Mouse (Mus musculus) embryonic facial prominence, embryonic 14.5 days (tissue): ENCODE results near the gene Il12rb1. TPM values are rescaled to one million over a fixed set of nuclear protein-coding genes. Genes with fewer than 3 reads are reported as not detected.

Experiments used
- ATAC-seq: fragments of 200-750 bp; cut with Nextera tagmentation; 2 replicates; pipeline ENCODE4 v1.8.0; 2017; ENCODE audit warnings: low read depth, moderate number of reproducible peaks, moderate TSS enrichment
- DNase-seq: peaks from one replicate; pipeline ENCODE4 v3.0.0-alpha.2; 2015; ENCODE audit warnings: low spot score
- H3K27ac ChIP-seq: fragments of 300-500 bp; sonication (generic); replicated peaks from 2 replicates; pipeline ENCODE4 v1.5.1; 2014; ENCODE audit warnings: low read depth, mild to moderate bottlenecking, low read length, moderate library complexity
- H3K27me3 ChIP-seq: fragments of 300-500 bp; sonication (generic); replicated peaks from 2 replicates; pipeline ENCODE4 v1.6.1; 2014; ENCODE audit warnings: low read length; ENCODE audit not compliant: control insufficient read depth, insufficient read depth
- H3K36me3 ChIP-seq: fragments of 300-500 bp; sonication (generic); 2 replicates; pipeline ENCODE4 v1.6.1; 2014; ENCODE audit warnings: low read length, mixed read lengths; ENCODE audit not compliant: control insufficient read depth, insufficient read depth
- H3K4me1 ChIP-seq: fragments of 300-500 bp; sonication (generic); 2 replicates; pipeline ENCODE4 v1.6.1; 2014; ENCODE audit warnings: antibody characterized with exemption, low read length; ENCODE audit not compliant: control insufficient read depth, insufficient read depth
- H3K4me2 ChIP-seq: fragments of 300-500 bp; sonication (generic); 2 replicates; pipeline ENCODE4 v1.6.1; 2014; ENCODE audit warnings: low read depth, mild to moderate bottlenecking, low read length, moderate library complexity, mixed read lengths
- H3K4me3 ChIP-seq: fragments of 300-500 bp; sonication (generic); 2 replicates; pipeline ENCODE4 v1.5.1; 2014; ENCODE audit warnings: low read depth, mild to moderate bottlenecking, low read length
- H3K9ac ChIP-seq: fragments of 300-500 bp; sonication (generic); 2 replicates; pipeline ENCODE4 v1.6.1; 2014; ENCODE audit warnings: low read depth, mild to moderate bottlenecking, low read length, moderate library complexity, mixed read lengths
- H3K9me3 ChIP-seq: fragments of 300-500 bp; sonication (generic); 2 replicates; pipeline ENCODE4 v1.6.1; 2016; ENCODE audit warnings: low read length; ENCODE audit not compliant: control insufficient read depth
- WGBS: fragments of 180-500 bp; shearing (Covaris S2); extraction: QIAGEN DNeasy Blood & Tissue Kit; methylation state at CpG from one replicate; pipeline ENCODE4 v1.1.7; 2014; 5-methylcytosine and 5-hydroxymethylcytosine counted together
- polyA plus RNA-seq: library from polyadenylated mRNA; unstranded; fragments of >200 nt; fragmentation: Nextera tagmentation; extraction: Ambion mirVana; gene quantifications from 2 replicates; pipeline ENCODE4 v1.2.1, GENCODE M21; 2014

The Il12rb1 gene
- polyA plus RNA-seq, 1 experiment from 2014 or later = 0.19 TPM

GRCm38 (mm10) chr8:70864712-70865221 lies 56.5 kb downstream of the Il12rb1 start:
- no peaks in the 10 kb centered on the region for H3K9me3 ChIP-seq
- H3K4me2 ChIP-seq = peak overlapping the region; percentile 87
- 4% methylated on average over 24 of the region's 24 CpGs for WGBS
- H3K4me3 ChIP-seq = peak overlapping the region; percentile 42
- DNase-seq (no peak), ATAC-seq (peak; percentile 6)
- H3K36me3 ChIP-seq = 0 out of 2 replicates have a peak, but pooled peaks cover 7% of the 10 kb centered on the region
- H3K9ac ChIP-seq = peak overlapping the region; percentile 63
- H3K27me3 ChIP-seq = peaks cover 21% of the 10 kb centered on the region
- peak overlapping the region; percentile 78 for H3K27ac ChIP-seq
- H3K4me1 ChIP-seq = peaks cover 31% of the 10 kb centered on the region

GRCm38 (mm10) chr8:70865350-70866000 lies 57.2 kb downstream of the Il12rb1 start:
- Histone ChIP-seq H3K4me1 (peaks cover 31% of the 10 kb centered on the region), H3K9me3 (no peaks in the 10 kb centered on the region)
- DNase-seq = peak; percentile 100

GRCm38 (mm10) chr8:70866001-70866520 lies 57.8 kb downstream of the Il12rb1 start:
- 6% methylated on average over 12 of the region's 12 CpGs for WGBS
- DNase-seq = no peak
- peaks cover 31% of the 10 kb centered on the region for H3K4me1 ChIP-seq

More at GRCm38 (mm10) chr8:70865350-70866000, 57.2 kb downstream of the Il12rb1 start:
- 0% methylated on average over 30 of the region's 46 CpGs for WGBS
- peaks cover 21% of the 10 kb centered on the region for H3K27me3 ChIP-seq
- H3K4me3 ChIP-seq = peak overlapping the region; percentile 42
- 0 out of 2 replicates have a peak, but pooled peaks cover 7% of the 10 kb centered on the region for H3K36me3 ChIP-seq
- H3K27ac ChIP-seq = peak overlapping the region; percentile 83
- peak overlapping the region; percentile 87 for H3K4me2 ChIP-seq
- peak; percentile 92 for ATAC-seq
- H3K9ac ChIP-seq = peak overlapping the region; percentile 63

GRCm38 (mm10) chr8:70866566-70866965 lies 58.3 kb downstream of the Il12rb1 start:
- 88% methylated on average over 7 of the region's 7 CpGs for WGBS
- no peaks in the 10 kb centered on the region for H3K9me3 ChIP-seq
- no peak overlapping the region for H3K4me3 ChIP-seq
- H3K4me2 ChIP-seq = no peak overlapping the region
- ATAC-seq = no peak
- no peak for DNase-seq
- peaks cover 31% of the 10 kb centered on the region for H3K4me1 ChIP-seq
- peaks cover 21% of the 10 kb centered on the region for H3K27me3 ChIP-seq
- H3K36me3 ChIP-seq = 0 out of 2 replicates have a peak, but pooled peaks cover 7% of the 10 kb centered on the region
- no peak overlapping the region for H3K9ac ChIP-seq
- H3K27ac ChIP-seq = no peak overlapping the region; the same call in 1 of the 2 replicates

More at GRCm38 (mm10) chr8:70866001-70866520, 57.8 kb downstream of the Il12rb1 start:
- peak; percentile 8 for ATAC-seq
- 0 out of 2 replicates have a peak, but pooled peaks cover 7% of the 10 kb centered on the region for H3K36me3 ChIP-seq
- H3K9me3 ChIP-seq = no peaks in the 10 kb centered on the region
- H3K4me2 ChIP-seq = peak overlapping the region; percentile 87
- peak overlapping the region; percentile 83 for H3K27ac ChIP-seq
- peak overlapping the region; percentile 42 for H3K4me3 ChIP-seq
- H3K27me3 ChIP-seq = peaks cover 21% of the 10 kb centered on the region
- peak overlapping the region; percentile 54 for H3K9ac ChIP-seq

GRCm38 (mm10) chr8:70868559-70869198 lies 60.4 kb downstream of the Il12rb1 start:
- ATAC-seq = no peak
- Histone ChIP-seq H3K4me3 (peak overlapping the region; percentile 21), H3K27me3 (0 out of 2 replicates have a peak, but pooled peaks cover under 1% of the 10 kb centered on the region), H3K9me3 (no peaks in the 10 kb centered on the region), H3K4me2 (peak overlapping the region; percentile 49), H3K27ac (no peak overlapping the region; the same call in 1 of the 2 replicates), H3K4me1 (peaks cover 22% of the 10 kb centered on the region), H3K9ac (peak overlapping the region; percentile 30; the same call in 1 of the 2 replicates), H3K36me3 (0 out of 2 replicates have a peak, but pooled peaks cover 7% of the 10 kb centered on the region)
- DNase-seq = no peak
- WGBS = 22% methylated on average over 40 of the region's 40 CpGs

GRCm38 (mm10) chr8:70869199-70869571 lies 60.9 kb downstream of the Il12rb1 start:
- Histone ChIP-seq H3K4me3 (no peak overlapping the region), H3K36me3 (0 out of 2 replicates have a peak, but pooled peaks cover 7% of the 10 kb centered on the region), H3K4me1 (peaks cover 18% of the 10 kb centered on the region), H3K9me3 (no peaks in the 10 kb centered on the region), H3K27ac (no peak overlapping the region), H3K9ac (no peak overlapping the region; the same call in 1 of the 2 replicates), H3K27me3 (no peaks in the 10 kb centered on the region), H3K4me2 (peak overlapping the region; percentile 49; the same call in 1 of the 2 replicates)
- ATAC-seq (no peak), DNase-seq (no peak)
- 53% methylated on average over 5 of the region's 5 CpGs for WGBS

- Histone ChIP-seq H3K27me3 (no peaks in the 10 kb centered on the region), H3K9ac (no peak overlapping the region), H3K4me3 (no peak overlapping the region), H3K27ac (no peak overlapping the region), H3K9me3 (no peaks in the 10 kb centered on the region), H3K4me2 (no peak overlapping the region), H3K4me1 (peaks cover 14% of the 10 kb centered on the region), H3K36me3 (0 out of 2 replicates have a peak, but pooled peaks cover 7% of the 10 kb centered on the region)
- ATAC-seq (peak; percentile 17; the same call in 1 of the 2 replicates), DNase-seq (peak; percentile 87)
- WGBS = 46% methylated on average over 16 of the region's 16 CpGs
Measured at GRCm38 (mm10) chr8:70869601-70870041, 61.4 kb downstream of the Il12rb1 start.
